In the genomic region with DNA sequence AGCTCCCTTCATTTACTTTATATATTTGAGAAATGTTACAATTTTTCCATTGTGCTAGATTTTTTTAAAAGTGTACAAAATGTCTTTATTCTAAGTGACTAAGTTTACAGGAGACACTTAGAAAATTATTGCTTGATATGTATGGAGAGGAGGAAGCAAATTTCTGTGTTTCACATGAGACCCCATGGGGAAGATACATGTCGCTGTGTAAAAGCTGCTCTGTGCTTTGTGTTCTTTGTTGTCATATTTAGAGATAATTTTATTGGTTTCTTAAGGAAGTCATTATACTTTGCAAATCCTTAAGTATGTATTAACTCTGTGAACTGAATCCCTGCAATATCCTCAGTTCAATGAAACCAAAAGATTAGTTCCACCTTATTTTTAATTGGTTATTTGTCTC, we compare ENCODE assay signal across 22 mouse cellular contexts.
A peak's percentile ranks its signal among the peaks of the same experiment; 100 is the strongest.
DNase-seq lines count a peak whose midpoint lies in the region; ATAC-seq and TF ChIP-seq lines count a peak whose summit lies in the region.
"Had no signal": no experiment of that assay in that cellular context is flagged by ENCODE, and none has a peak within 500 bp of the region (broad histone marks: within the 10 kb centered on the region; RNA-seq: fewer than 3 reads in every experiment).

No protein-coding gene starts in this region.

- no peaks in the 10 kb centered on the region for H3K36me3 ChIP-seq in hindbrain, embryonic 10.5 days
- no peaks in the 10 kb centered on the region for H3K36me3 ChIP-seq in hindbrain, embryonic 16.5 days (ENCODE audit: control insufficient read depth, insufficient read depth, low read length)
- no peaks in the 10 kb centered on the region for H3K36me3 ChIP-seq in midbrain, embryonic 11.5 days (ENCODE audit: control insufficient read depth, insufficient read depth, low read length)
- no peaks in the 10 kb centered on the region for H3K36me3 ChIP-seq in midbrain, embryonic 16.5 days (ENCODE audit: control insufficient read depth, insufficient read depth, low read length)
- H3K36me3 ChIP-seq in midbrain, embryonic 14.5 days (ENCODE audit: control insufficient read depth, insufficient read depth, low read length): no peaks in the 10 kb centered on the region
- no peaks in the 10 kb centered on the region for H3K36me3 ChIP-seq in midbrain, embryonic 10.5 days
- H3K36me3 ChIP-seq in heart, adult 2 months (ENCODE audit: control insufficient read depth, insufficient read depth, low read length): no peaks in the 10 kb centered on the region
- H3K36me3 ChIP-seq: embryonic facial prominence, embryonic 12.5 days; embryonic facial prominence, embryonic 15.5 days; forebrain, embryonic 12.5 days; forebrain, embryonic 15.5 days had no signal

- peaks cover 9% of the 10 kb centered on the region; the same call in 1 of the 2 replicates for H3K4me1 ChIP-seq in hindbrain, embryonic 10.5 days (replicated peaks)
- H3K4me1 ChIP-seq in hindbrain, embryonic 16.5 days (ENCODE audit: control insufficient read depth, insufficient read depth, low read depth, low read length): no peaks in the 10 kb centered on the region
- peaks cover 3% of the 10 kb centered on the region; the same call in 1 of the 2 replicates for H3K4me1 ChIP-seq in midbrain, embryonic 11.5 days (ENCODE audit: control insufficient read depth, insufficient read depth, low read length)
- H3K4me1 ChIP-seq in midbrain, embryonic 16.5 days (ENCODE audit: control insufficient read depth, insufficient read depth, low read length): no peaks in the 10 kb centered on the region
- no peaks in the 10 kb centered on the region for H3K4me1 ChIP-seq in midbrain, embryonic 14.5 days (ENCODE audit: control insufficient read depth, insufficient read depth, low read length)
- H3K4me1 ChIP-seq in midbrain, embryonic 10.5 days: peaks cover 5% of the 10 kb centered on the region
- H3K4me1 ChIP-seq in heart, adult 2 months (ENCODE audit: control insufficient read depth, insufficient read depth, low read length): no peaks in the 10 kb centered on the region
- H3K4me1 ChIP-seq: embryonic facial prominence, embryonic 12.5 days; embryonic facial prominence, embryonic 15.5 days had no signal

- no peak for TF ChIP-seq POLR2A in heart, adult 2 months (IDR thresholded peaks at IDR 0.05; ENCODE audit: insufficient read depth, low read depth, low read length)

- H3K79me2 ChIP-seq in heart, adult 2 months (replicated peaks; ENCODE audit: control insufficient read depth, insufficient read depth, low read length): no peaks in the 10 kb centered on the region

- ATAC-seq in hindbrain, embryonic 16.5 days: no peak
- ATAC-seq in midbrain, embryonic 11.5 days (ENCODE audit: low FRiP score): peak; percentile 51
- no peak for ATAC-seq in midbrain, embryonic 16.5 days
- ATAC-seq in midbrain, embryonic 14.5 days (ENCODE audit: low FRiP score, low TSS enrichment): no peak; the same call in 1 of the 2 replicates
- ATAC-seq: CD4-positive, CD25-positive, alpha-beta regulatory T cell, adult 4 months; intestine, postnatal 0 days had no signal

- no peak for TF ChIP-seq EP300 in heart, adult 2 months (IDR thresholded peaks at IDR 0.05; ENCODE audit: insufficient read depth, low read depth, low read length)

- TF ChIP-seq CTCF in heart, adult 2 months (IDR thresholded peaks at IDR 0.05): no peak

- no peak for DNase-seq in hindbrain, embryonic 10.5 days (ENCODE audit: low spot score)
- DNase-seq in midbrain, embryonic 11.5 days (ENCODE audit: low spot score, missing footprints): no peak
- peak; percentile 5 for DNase-seq in midbrain, embryonic 14.5 days
- no peak for DNase-seq in midbrain, embryonic 10.5 days (ENCODE audit: low spot score)
- no peak for DNase-seq in heart, adult 2 months
- DNase-seq: adrenal gland, adult 2 months; adrenal gland, postnatal 14 days; cerebellum, adult 11-12 months; cerebellum, adult 8-10 months; cerebellum, postnatal 10 days; cerebellum, postnatal 36 days; gastrocnemius, postnatal 10 days; gastrocnemius, postnatal 36 days had no signal

- H3K27me3 ChIP-seq in hindbrain, embryonic 10.5 days (ENCODE audit: insufficient read depth, poor library complexity, severe bottlenecking): no peaks in the 10 kb centered on the region
- no peaks in the 10 kb centered on the region for H3K27me3 ChIP-seq in hindbrain, embryonic 16.5 days (replicated peaks; ENCODE audit: control insufficient read depth, insufficient read depth, low read length)
- no peaks in the 10 kb centered on the region for H3K27me3 ChIP-seq in midbrain, embryonic 11.5 days (ENCODE audit: control insufficient read depth, insufficient read depth, low read length)
- H3K27me3 ChIP-seq in midbrain, embryonic 16.5 days (ENCODE audit: control insufficient read depth, insufficient read depth, low read depth, low read length): no peaks in the 10 kb centered on the region
- H3K27me3 ChIP-seq in midbrain, embryonic 14.5 days (ENCODE audit: control insufficient read depth, insufficient read depth, low read length): no peaks in the 10 kb centered on the region
- H3K27me3 ChIP-seq in midbrain, embryonic 10.5 days (ENCODE audit: low read depth, poor library complexity, severe bottlenecking): no peaks in the 10 kb centered on the region
- H3K27me3 ChIP-seq in heart, adult 2 months (ENCODE audit: control insufficient read depth, insufficient read depth, low read length): no peaks in the 10 kb centered on the region
- H3K27me3 ChIP-seq: embryonic facial prominence, embryonic 12.5 days; embryonic facial prominence, embryonic 15.5 days; forebrain, embryonic 12.5 days; forebrain, embryonic 15.5 days had no signal

- H3K27ac ChIP-seq in hindbrain, embryonic 10.5 days: peak overlapping the region; percentile 77
- no peak overlapping the region for H3K27ac ChIP-seq in hindbrain, embryonic 16.5 days (ENCODE audit: low read depth, low read length)
- H3K27ac ChIP-seq in midbrain, embryonic 11.5 days (ENCODE audit: low read depth, low read length): no peak overlapping the region
- no peak overlapping the region for H3K27ac ChIP-seq in midbrain, embryonic 16.5 days (ENCODE audit: low read length)
- no peak overlapping the region for H3K27ac ChIP-seq in midbrain, embryonic 14.5 days (replicated peaks; ENCODE audit: low read depth, low read length)
- H3K27ac ChIP-seq in midbrain, embryonic 10.5 days (replicated peaks): no peak overlapping the region
- H3K27ac ChIP-seq in heart, adult 2 months: no peak overlapping the region
- H3K27ac ChIP-seq: embryonic facial prominence, embryonic 12.5 days; embryonic facial prominence, embryonic 15.5 days; forebrain, embryonic 12.5 days; forebrain, embryonic 15.5 days had no signal

- H3K4me3 ChIP-seq in hindbrain, embryonic 10.5 days: no peak overlapping the region
- H3K4me3 ChIP-seq in hindbrain, embryonic 16.5 days (ENCODE audit: low read length): no peak overlapping the region
- no peak overlapping the region for H3K4me3 ChIP-seq in midbrain, embryonic 11.5 days (ENCODE audit: low read depth, low read length)
- no peak overlapping the region for H3K4me3 ChIP-seq in midbrain, embryonic 16.5 days (ENCODE audit: low read depth, low read length)
- H3K4me3 ChIP-seq in midbrain, embryonic 14.5 days (replicated peaks; ENCODE audit: low read depth, low read length): no peak overlapping the region
- no peak overlapping the region for H3K4me3 ChIP-seq in midbrain, embryonic 10.5 days
- no peak overlapping the region for H3K4me3 ChIP-seq in heart, adult 2 months
- H3K4me3 ChIP-seq: embryonic facial prominence, embryonic 12.5 days; embryonic facial prominence, embryonic 15.5 days; forebrain, embryonic 12.5 days; forebrain, embryonic 15.5 days had no signal

- H3K4me2 ChIP-seq in hindbrain, embryonic 16.5 days (ENCODE audit: low read length): no peak overlapping the region
- H3K4me2 ChIP-seq in midbrain, embryonic 11.5 days: no peak overlapping the region
- no peak overlapping the region for H3K4me2 ChIP-seq in midbrain, embryonic 16.5 days (ENCODE audit: low read length)
- no peak overlapping the region for H3K4me2 ChIP-seq in midbrain, embryonic 14.5 days (ENCODE audit: low read length)
- H3K4me2 ChIP-seq: embryonic facial prominence, embryonic 12.5 days; embryonic facial prominence, embryonic 15.5 days; forebrain, embryonic 12.5 days; forebrain, embryonic 15.5 days; heart, embryonic 11.5 days had no signal

- no peak overlapping the region for H3K9ac ChIP-seq in hindbrain, embryonic 16.5 days (ENCODE audit: low read depth, low read length)
- H3K9ac ChIP-seq in midbrain, embryonic 11.5 days (ENCODE audit: low read length): no peak overlapping the region
- H3K9ac ChIP-seq in midbrain, embryonic 16.5 days (ENCODE audit: low read depth, low read length): no peak overlapping the region
- no peak overlapping the region for H3K9ac ChIP-seq in midbrain, embryonic 14.5 days (replicated peaks; ENCODE audit: low read length)
- H3K9ac ChIP-seq in heart, adult 2 months (ENCODE audit: low read depth, low read length): no peak overlapping the region
- H3K9ac ChIP-seq: embryonic facial prominence, embryonic 12.5 days; embryonic facial prominence, embryonic 15.5 days; forebrain, embryonic 12.5 days; forebrain, embryonic 15.5 days had no signal

- H3K9me3 ChIP-seq in hindbrain, embryonic 10.5 days: no peaks in the 10 kb centered on the region
- H3K9me3 ChIP-seq in hindbrain, embryonic 16.5 days (ENCODE audit: control insufficient read depth, low read length): no peaks in the 10 kb centered on the region
- H3K9me3 ChIP-seq in midbrain, embryonic 11.5 days (ENCODE audit: control insufficient read depth, low read length): no peaks in the 10 kb centered on the region
- no peaks in the 10 kb centered on the region for H3K9me3 ChIP-seq in midbrain, embryonic 16.5 days (replicated peaks; ENCODE audit: control insufficient read depth, low read length, poor library complexity, severe bottlenecking)
- H3K9me3 ChIP-seq in midbrain, embryonic 14.5 days (ENCODE audit: control insufficient read depth, low read length): no peaks in the 10 kb centered on the region
- H3K9me3 ChIP-seq in midbrain, embryonic 10.5 days (replicated peaks): no peaks in the 10 kb centered on the region
- H3K9me3 ChIP-seq: embryonic facial prominence, embryonic 12.5 days; embryonic facial prominence, embryonic 15.5 days; forebrain, embryonic 12.5 days; forebrain, embryonic 15.5 days had no signal

- intact Hi-C loops in heart, adult 2 months (cut with DNase I): no loop called here

- 38% methylated on average over 1 of the region's 1 CpGs for WGBS in hindbrain, embryonic 10.5 days
- WGBS in hindbrain, embryonic 16.5 days: 18% methylated on average over 1 of the region's 1 CpGs
- 75% methylated on average over 1 of the region's 1 CpGs for WGBS in midbrain, embryonic 11.5 days
- 17% methylated on average over 1 of the region's 1 CpGs for WGBS in midbrain, embryonic 16.5 days
- 18% methylated on average over 1 of the region's 1 CpGs for WGBS in midbrain, embryonic 14.5 days
- WGBS in midbrain, embryonic 10.5 days: 88% methylated on average over 1 of the region's 1 CpGs
- WGBS in heart, adult 2 months: 88% methylated on average over 1 of the region's 1 CpGs
